Mouse (Mus musculus): ENCODE measurements around the gene Vmn2r80. TPM values are rescaled to one million over a fixed set of nuclear protein-coding genes. Genes with fewer than 3 reads are reported as not detected.

Gene Vmn2r80
- polyA plus RNA-seq, 1 experiment from 2014 or later = not detected

DNA sequence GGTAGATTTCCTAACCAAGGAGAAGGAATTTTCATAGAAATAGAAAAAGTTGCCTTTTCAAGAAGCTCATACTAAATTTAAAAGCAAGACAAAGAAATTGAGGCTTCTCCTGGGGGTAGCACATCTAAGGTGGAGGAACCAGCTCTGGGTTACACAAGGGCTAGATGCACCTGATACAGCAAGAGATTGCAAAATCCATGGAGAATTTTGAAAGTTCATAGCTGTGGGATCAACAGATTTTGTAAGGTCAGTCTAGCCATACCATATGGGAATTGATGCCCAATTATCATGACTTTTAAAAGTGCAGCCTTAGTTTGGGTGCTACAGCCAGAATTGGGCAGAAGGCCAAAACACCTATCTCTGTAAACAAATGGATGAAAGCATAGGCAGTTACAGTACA, 71.9 kb downstream of the Vmn2r80 start:
- Histone ChIP-seq H3K27ac (ENCODE audit: low read length) (no peak overlapping the region), H3K9ac (ENCODE audit: low read length) (no peak overlapping the region), H3K9me3 (ENCODE audit: control insufficient read depth, low read length) (no peaks in the 10 kb centered on the region), H3K27me3 (ENCODE audit: control insufficient read depth, insufficient read depth, low read depth, low read length) (no peaks in the 10 kb centered on the region), H3K4me2 (ENCODE audit: low read depth, low read length) (no peak overlapping the region), H3K4me3 (ENCODE audit: low read length) (no peak overlapping the region), H3K4me1 (replicated peaks; ENCODE audit: control insufficient read depth, insufficient read depth, low read length) (no peaks in the 10 kb centered on the region), H3K36me3 (ENCODE audit: control insufficient read depth, insufficient read depth, low read length) (no peaks in the 10 kb centered on the region)
- no peak for ATAC-seq (ENCODE audit: low read depth)

DNA sequence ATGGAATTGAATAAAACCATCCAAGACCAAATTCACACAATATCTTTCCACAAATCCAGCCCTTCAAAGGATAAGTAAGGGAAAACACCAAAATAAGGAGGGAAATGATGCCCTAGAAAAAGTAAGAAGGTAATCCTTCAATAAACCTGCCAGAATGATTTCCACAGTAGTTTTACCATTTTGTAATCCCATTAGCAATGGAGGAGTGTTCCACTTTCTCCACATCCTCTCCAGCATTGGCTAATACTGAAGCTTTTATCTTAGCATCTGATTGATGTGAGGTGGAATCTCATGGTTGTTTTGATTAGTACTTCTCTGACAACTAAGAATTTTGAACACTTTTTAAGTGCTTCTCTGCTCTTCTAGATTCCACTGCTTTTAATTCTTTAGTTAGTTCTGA, 73.0 kb downstream of the Vmn2r80 start:
- no peak for ATAC-seq (ENCODE audit: low read depth)
- no peaks in the 10 kb centered on the region for H3K4me1 ChIP-seq (replicated peaks; ENCODE audit: control insufficient read depth, insufficient read depth, low read length)
- no peaks in the 10 kb centered on the region for H3K27me3 ChIP-seq (ENCODE audit: control insufficient read depth, insufficient read depth, low read depth, low read length)
- no peaks in the 10 kb centered on the region for H3K36me3 ChIP-seq (ENCODE audit: control insufficient read depth, insufficient read depth, low read length)
- no peak overlapping the region for H3K4me2 ChIP-seq (ENCODE audit: low read depth, low read length)
- no peaks in the 10 kb centered on the region for H3K9me3 ChIP-seq (ENCODE audit: control insufficient read depth, low read length)
- no peak overlapping the region for H3K27ac ChIP-seq (ENCODE audit: low read length)
- H3K4me3 ChIP-seq (ENCODE audit: low read length) = no peak overlapping the region
- no peak overlapping the region for H3K9ac ChIP-seq (ENCODE audit: low read length)

DNA sequence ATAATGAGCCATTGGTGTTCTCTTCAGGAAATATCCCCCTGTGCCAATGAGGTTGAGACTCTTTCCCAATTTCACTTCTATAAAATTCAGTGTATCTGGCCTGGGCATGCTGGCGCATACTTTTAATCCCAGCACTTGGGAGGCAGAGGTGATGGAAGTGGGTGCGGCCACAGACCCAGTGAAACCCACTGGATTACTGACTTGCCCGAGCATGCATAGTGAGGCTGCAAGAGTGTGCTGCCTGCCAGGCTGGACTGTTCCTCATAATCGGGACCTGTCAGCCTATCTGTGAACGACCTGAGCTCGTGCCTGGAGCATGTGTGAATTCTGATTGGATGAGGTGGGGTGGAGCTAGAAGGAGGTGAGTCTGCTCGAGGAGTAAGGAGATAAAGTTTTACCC, 73.6 kb downstream of the Vmn2r80 start:
- H3K36me3 ChIP-seq (ENCODE audit: control insufficient read depth, insufficient read depth, low read length) = no peaks in the 10 kb centered on the region
- H3K27ac ChIP-seq (ENCODE audit: low read length) = no peak overlapping the region
- 63% methylated on average over 7 of the region's 7 CpGs for WGBS
- ATAC-seq (ENCODE audit: low read depth) = no peak
- H3K27me3 ChIP-seq (ENCODE audit: control insufficient read depth, insufficient read depth, low read depth, low read length) = no peaks in the 10 kb centered on the region
- H3K9ac ChIP-seq (ENCODE audit: low read length) = no peak overlapping the region
- H3K4me2 ChIP-seq (ENCODE audit: low read depth, low read length) = no peak overlapping the region
- no peaks in the 10 kb centered on the region for H3K9me3 ChIP-seq (ENCODE audit: control insufficient read depth, low read length)
- H3K4me1 ChIP-seq (replicated peaks; ENCODE audit: control insufficient read depth, insufficient read depth, low read length) = no peaks in the 10 kb centered on the region
- H3K4me3 ChIP-seq (ENCODE audit: low read length) = no peak overlapping the region

Other genes starting within 250 kb of the Vmn2r80 start
- gene Olfr1354, start 235.6 kb upstream of the Vmn2r80 start, polyA plus RNA-seq (2015; fragmentation: Nextera tagmentation; extraction: Ambion mirVana) = not detected in 2 replicates
- not detected in 2 replicates for gene Olfr8, start 198.1 kb upstream of the Vmn2r80 start, polyA plus RNA-seq (2015; fragmentation: Nextera tagmentation; extraction: Ambion mirVana)
- gene Olfr1353, start 185.5 kb upstream of the Vmn2r80 start, polyA plus RNA-seq (2015; fragmentation: Nextera tagmentation; extraction: Ambion mirVana) = not detected in 2 replicates
- gene Olfr1352, start 167.7 kb upstream of the Vmn2r80 start, polyA plus RNA-seq (2015; fragmentation: Nextera tagmentation; extraction: Ambion mirVana) = not detected in 2 replicates
- not detected in 2 replicates for gene Olfr1351, start 136.3 kb upstream of the Vmn2r80 start, polyA plus RNA-seq (2015; fragmentation: Nextera tagmentation; extraction: Ambion mirVana)
- gene Olfr57, start 120.0 kb upstream of the Vmn2r80 start, polyA plus RNA-seq (2015; fragmentation: Nextera tagmentation; extraction: Ambion mirVana) = not detected in 2 replicates
- gene 2610008E11Rik, start 51.2 kb upstream of the Vmn2r80 start, polyA plus RNA-seq (2015; fragmentation: Nextera tagmentation; extraction: Ambion mirVana) = 31.1 and 32.0 TPM in 2 replicates
- gene Vmn2r81, start 98.9 kb downstream of the Vmn2r80 start, polyA plus RNA-seq (2015; fragmentation: Nextera tagmentation; extraction: Ambion mirVana) = not detected in 2 replicates
- gene Vmn2r82, start 207.8 kb downstream of the Vmn2r80 start, polyA plus RNA-seq (2015; fragmentation: Nextera tagmentation; extraction: Ambion mirVana) = not detected in 2 replicates